Mouse (Mus musculus) MEL (cell line): ENCODE data around the gene Cd101. TPM values are rescaled to one million over a fixed set of nuclear protein-coding genes. Genes with fewer than 3 reads are reported as not detected.

ENCODE experiments used
- DNase-seq: peaks from one replicate; pipeline ENCODE4 v3.0.0; 2011; ENCODE audit warnings: low read depth, low spot score
- H3K27ac ChIP-seq: 2 replicates; pipeline ENCODE4 v1.5.1; 2012; ENCODE audit warnings: low read depth, mild to moderate bottlenecking, control low read depth, low read length, moderate library complexity; ENCODE audit not compliant: control insufficient read depth
- H3K27me3 ChIP-seq, 2 experiments: fragments of 150-350 bp in 1 of 2; sonication (generic) in 1 of 2; 2 replicates each; pipeline ENCODE4 v1.6.1; 2012; ENCODE audit warnings: low read length in 2 of 2, mild to moderate bottlenecking in 2 of 2, improper control_type of control experiment in 1 of 2, moderate library complexity in 1 of 2; ENCODE audit not compliant: insufficient read depth in 2 of 2, control insufficient read depth in 1 of 2
- H3K36me3 ChIP-seq, 2 experiments: 2 replicates each; pipeline ENCODE4 v1.6.1; 2012 to 2014; ENCODE audit warnings: low read length in 2 of 2, improper control_type of control experiment in 1 of 2, inconsistent platforms in 1 of 2, mild to moderate bottlenecking in 1 of 2; ENCODE audit not compliant: insufficient read depth in 2 of 2, control insufficient read depth in 1 of 2
- H3K4me1 ChIP-seq, 2 experiments: fragments of 150-350 bp in 1 of 2; sonication (generic) in 1 of 2; 2 replicates each; pipeline ENCODE4 v1.6.1; 2012; ENCODE audit warnings: low read length in 2 of 2, improper control_type of control experiment in 1 of 2, mild to moderate bottlenecking in 1 of 2; ENCODE audit not compliant: insufficient read depth in 2 of 2, control insufficient read depth in 1 of 2
- H3K4me3 ChIP-seq, 2 experiments: fragments of 150-350 bp in 1 of 2; sonication (generic) in 1 of 2; 2 replicates each; pipeline ENCODE4 v1.5.1; 2012; ENCODE audit warnings: low read depth in 2 of 2, low read length in 2 of 2, mild to moderate bottlenecking in 2 of 2, moderate library complexity in 2 of 2, control low read depth in 1 of 2, improper control_type of control experiment in 1 of 2; ENCODE audit not compliant: control insufficient read depth in 1 of 2, insufficient read depth in 1 of 2
- H3K79me2 ChIP-seq: 2 replicates; pipeline ENCODE4 v1.6.1; 2012; ENCODE audit warnings: mild to moderate bottlenecking, low read length, moderate library complexity; ENCODE audit not compliant: control insufficient read depth, poor library complexity, insufficient read depth
- H3K9ac ChIP-seq: 2 replicates; pipeline ENCODE4 v1.6.1; 2012; ENCODE audit warnings: low read depth, mild to moderate bottlenecking, control low read depth, low read length, moderate library complexity; ENCODE audit not compliant: control insufficient read depth, poor library complexity, severe bottlenecking
- H3K9me3 ChIP-seq: fragments of 150-350 bp; sonication (generic); replicated peaks from 2 replicates; pipeline ENCODE4 v1.6.1; 2012; ENCODE audit warnings: mild to moderate bottlenecking, low read length, improper control_type of control experiment, moderate library complexity; ENCODE audit not compliant: insufficient read depth
- BHLHE40 ChIP-seq: IDR thresholded peaks from 2 replicates; pipeline ENCODE4 v1.6.1; 2012; ENCODE audit warnings: low read depth, mild to moderate bottlenecking, inconsistent platforms, low read length, improper control_type of control experiment, borderline replicate concordance
- EP300 ChIP-seq, 2 experiments: IDR thresholded peaks; 2 replicates each; pipeline ENCODE4 v1.6.1; 2011; ENCODE audit warnings: improper control_type of control experiment in 2 of 2, low read length in 2 of 2, low read depth in 1 of 2, mild to moderate bottlenecking in 1 of 2
- ETS1 ChIP-seq: IDR thresholded peaks from 2 replicates; pipeline ENCODE4 v1.6.1; 2012; ENCODE audit warnings: low read depth, mild to moderate bottlenecking, inconsistent platforms, low read length, improper control_type of control experiment, moderate library complexity
- JUND ChIP-seq: IDR thresholded peaks from 2 replicates; pipeline ENCODE4 v1.6.1; 2011; ENCODE audit warnings: low read depth, mild to moderate bottlenecking, improper control_type of control experiment, low read length
- MAX ChIP-seq: IDR thresholded peaks from 2 replicates; pipeline ENCODE4 v1.6.1; 2011; ENCODE audit warnings: low read length, improper control_type of control experiment
- MAZ ChIP-seq: IDR thresholded peaks from 2 replicates; pipeline ENCODE4 v1.6.1; 2012; ENCODE audit warnings: low read depth, mild to moderate bottlenecking, inconsistent platforms, low read length, improper control_type of control experiment
- MXI1 ChIP-seq: IDR thresholded peaks from 2 replicates; pipeline ENCODE4 v1.6.1; 2011; ENCODE audit warnings: mild to moderate bottlenecking, low read depth, low read length, improper control_type of control experiment
- NELFE ChIP-seq: IDR thresholded peaks from 2 replicates; pipeline ENCODE4 v1.6.1; 2011; ENCODE audit warnings: low read depth, low read length, improper control_type of control experiment
- NRF1 ChIP-seq: IDR thresholded peaks from 2 replicates; pipeline ENCODE4 v1.6.1; 2014; ENCODE audit warnings: low read depth, mild to moderate bottlenecking, inconsistent platforms, low read length, improper control_type of control experiment, moderate library complexity; ENCODE audit not compliant: poor library complexity, insufficient read depth, severe bottlenecking
- POLR2AphosphoS2 ChIP-seq: IDR thresholded peaks from 2 replicates; pipeline ENCODE4 v1.6.1; 2011; ENCODE audit warnings: low read length, improper control_type of control experiment
- RAD21 ChIP-seq: IDR thresholded peaks from 2 replicates; pipeline ENCODE4 v1.6.1; 2011; ENCODE audit warnings: mild to moderate bottlenecking, low read depth, low read length, improper control_type of control experiment
- SIN3A ChIP-seq: IDR thresholded peaks from 2 replicates; pipeline ENCODE4 v1.6.1; 2012; ENCODE audit warnings: low read length, improper control_type of control experiment, inconsistent platforms
- UBTF ChIP-seq: IDR thresholded peaks from 2 replicates; pipeline ENCODE4 v1.6.1; 2012; ENCODE audit warnings: low read depth, mild to moderate bottlenecking, inconsistent platforms, low read length, improper control_type of control experiment, moderate library complexity, borderline replicate concordance; ENCODE audit not compliant: insufficient read depth
- USF2 ChIP-seq, 2 experiments: IDR thresholded peaks; 2 replicates each; pipeline ENCODE4 v1.6.1; 2011 to 2012; ENCODE audit warnings: improper control_type of control experiment in 2 of 2, low read length in 2 of 2, borderline replicate concordance in 1 of 2, inconsistent platforms in 1 of 2, low read depth in 1 of 2, mild to moderate bottlenecking in 1 of 2; ENCODE audit not compliant: insufficient read depth in 1 of 2
- ZKSCAN1 ChIP-seq: IDR thresholded peaks from 2 replicates; pipeline ENCODE4 v1.6.1; 2012; ENCODE audit warnings: low read depth, mild to moderate bottlenecking, inconsistent platforms, low read length, improper control_type of control experiment, moderate library complexity
- ZMIZ1 ChIP-seq: IDR thresholded peaks from 2 replicates; pipeline ENCODE4 v1.6.1; 2012; ENCODE audit warnings: low read depth, mild to moderate bottlenecking, inconsistent platforms, low read length, improper control_type of control experiment, moderate library complexity
- polyA plus RNA-seq, 2 experiments: library from polyadenylated mRNA; stranded (reverse) in 1 of 2; unstranded in 1 of 2; fragments of >175 nt in 1 of 2; fragments of >200 nt in 1 of 2; gene quantifications; 2 replicates each; pipeline versions ENCODE4 v1.2.1 to v1.2.4; 2012; ENCODE audit warnings: low replicate concordance in 2 of 2, low read depth in 1 of 2; ENCODE audit not compliant: insufficient read length in 2 of 2, insufficient read depth in 1 of 2, missing spikeins in 1 of 2
- total RNA-seq: library from RNA; depleted of rRNA; stranded (reverse); fragments of 300-350 nt; gene quantifications from 2 replicates; pipeline ENCODE4 v1.2.3, GENCODE M21; 2012

The Cd101 gene
- total and polyA plus RNA-seq, 3 experiments = not detected

GRCm38 (mm10) chr3:101031456-101032142, 2.2 kb upstream of the Cd101 start:
- H3K79me2 ChIP-seq = no peaks in the 10 kb centered on the region
- no peaks in the 10 kb centered on the region for H3K4me1 ChIP-seq
- no peak overlapping the region for H3K4me3 ChIP-seq
- no peak overlapping the region for H3K9ac ChIP-seq
- H3K36me3 ChIP-seq = no peaks in the 10 kb centered on the region
- TF ChIP-seq NELFE = no peak
- TF ChIP-seq SIN3A = no peak
- no peak for TF ChIP-seq USF2 (IDR thresholded peaks at IDR 0.05; ENCODE audit: borderline replicate concordance in 1 of 2, insufficient read depth in 1 of 2, low read depth in 1 of 2, low read length in 2 of 2)
- no peak for TF ChIP-seq ETS1
- no peak for TF ChIP-seq RAD21
- TF ChIP-seq EP300 (IDR thresholded peaks at IDR 0.05; ENCODE audit: low read depth in 1 of 2, low read length in 2 of 2) = no peak
- TF ChIP-seq UBTF = no peak
- TF ChIP-seq MXI1 = no peak
- H3K9me3 ChIP-seq = no peaks in the 10 kb centered on the region
- H3K27me3 ChIP-seq = no peaks in the 10 kb centered on the region
- no peak for DNase-seq
- H3K27ac ChIP-seq = no peak overlapping the region

- Histone ChIP-seq H3K79me2 (no peaks in the 10 kb centered on the region), H3K36me3 (no peaks in the 10 kb centered on the region), H3K27ac (no peak overlapping the region), H3K4me1 (no peaks in the 10 kb centered on the region), H3K27me3 (no peaks in the 10 kb centered on the region), H3K9ac (no peak overlapping the region), H3K4me3 (no peak overlapping the region), H3K9me3 (no peaks in the 10 kb centered on the region)
- TF ChIP-seq ETS1 (no peak), NRF1 (no peak), RAD21 (no peak), BHLHE40 (no peak), JUND (no peak), MAZ (no peak), SIN3A (no peak), ZMIZ1 (no peak), UBTF (no peak), POLR2AphosphoS2 (no peak), EP300 (IDR thresholded peaks at IDR 0.05; ENCODE audit: low read depth in 1 of 2, low read length in 2 of 2) (no peak), MAX (no peak), ZKSCAN1 (no peak)
- no peak for DNase-seq
Measured at GRCm38 (mm10) chr3:101030630-101031029, 1.3 kb upstream of the Cd101 start.
